Comparison of ENCODE assay signal across 12 mouse cellular contexts in genomic region chr14:31228234-31228633, GRCm38 (mm10). TPM values are rescaled to one million over a fixed set of nuclear protein-coding genes. Genes with fewer than 3 reads are reported as not detected.
DNase-seq lines count a peak whose midpoint lies in the region; ATAC-seq lines count a peak whose summit lies in the region.
"Had no signal": no experiment of that assay in that cellular context is flagged by ENCODE, and none has a peak within 500 bp of the region (broad histone marks: within the 10 kb centered on the region; RNA-seq: fewer than 3 reads in every experiment).

No protein-coding gene starts in this region.

- 79% methylated on average over 6 of the region's 6 CpGs for WGBS in forebrain, embryonic 10.5 days
- 81% methylated on average over 6 of the region's 6 CpGs for WGBS in forebrain, embryonic 15.5 days

- no peak overlapping the region for H3K9ac ChIP-seq in forebrain, embryonic 15.5 days (replicated peaks)
- H3K9ac ChIP-seq: forebrain, postnatal 0 days; lung, embryonic 14.5 days; neural tube, embryonic 15.5 days; stomach, embryonic 15.5 days had no signal

- DNase-seq in forebrain, embryonic 10.5 days (ENCODE audit: extremely low spot score, low spot score): no peak
- peak; percentile 38 to 45 for DNase-seq in spleen, adult 18-20 months
- DNase-seq in spleen, postnatal 4 days (ENCODE audit: low spot score in 2 of 2): no peak
- peak; percentile 48 to 80 for DNase-seq in kidney, postnatal 25 days
- DNase-seq in left cerebral cortex, postnatal 14 days (ENCODE audit: low spot score in 2 of 2): no peak
- no peak for DNase-seq in cerebellum, adult 11-12 months
- DNase-seq: forebrain, postnatal 0 days; lung, embryonic 14.5 days had no signal

- no peak for ATAC-seq in forebrain, embryonic 15.5 days (replicated peaks)
- peak; percentile 32 for ATAC-seq in monocyte, adult 5-6 weeks (replicated peaks; ENCODE audit: insufficient number of reproducible peaks, low FRiP score, low TSS enrichment, poor library complexity, severe bottlenecking)
- ATAC-seq: forebrain, postnatal 0 days had no signal

- no peak overlapping the region for H3K4me3 ChIP-seq in forebrain, embryonic 10.5 days
- H3K4me3 ChIP-seq in forebrain, embryonic 15.5 days: no peak overlapping the region
- H3K4me3 ChIP-seq: neural tube, embryonic 15.5 days; stomach, embryonic 15.5 days had no signal

- no peak overlapping the region for H3K4me2 ChIP-seq in forebrain, embryonic 15.5 days (replicated peaks)
- H3K4me2 ChIP-seq: lung, embryonic 14.5 days; neural tube, embryonic 15.5 days; stomach, embryonic 15.5 days had no signal

- intact Hi-C loops in left cerebral cortex, postnatal 14 days (cut with DNase I): no loop called here

- H3K27ac ChIP-seq in forebrain, embryonic 10.5 days: peak overlapping the region; percentile 6; the same call in 1 of the 2 replicates
- no peak overlapping the region for H3K27ac ChIP-seq in forebrain, embryonic 15.5 days (replicated peaks)
- H3K27ac ChIP-seq: neural tube, embryonic 15.5 days had no signal

- H3K9me3 ChIP-seq in forebrain, embryonic 10.5 days: no peaks in the 10 kb centered on the region
- H3K9me3 ChIP-seq in forebrain, embryonic 15.5 days: no peaks in the 10 kb centered on the region
- H3K9me3 ChIP-seq: neural tube, embryonic 15.5 days; stomach, embryonic 15.5 days had no signal

- no peaks in the 10 kb centered on the region for H3K36me3 ChIP-seq in forebrain, embryonic 10.5 days (replicated peaks)
- no peaks in the 10 kb centered on the region for H3K36me3 ChIP-seq in forebrain, embryonic 15.5 days
- H3K36me3 ChIP-seq: neural tube, embryonic 15.5 days; stomach, embryonic 15.5 days had no signal

- H3K4me1 ChIP-seq in forebrain, embryonic 10.5 days: peaks cover 14% of the 10 kb centered on the region
- H3K4me1 ChIP-seq in forebrain, embryonic 15.5 days: peaks cover 8% of the 10 kb centered on the region

- H3K27me3 ChIP-seq in forebrain, embryonic 10.5 days (ENCODE audit: poor library complexity, severe bottlenecking): no peaks in the 10 kb centered on the region
- H3K27me3 ChIP-seq in forebrain, embryonic 15.5 days: no peaks in the 10 kb centered on the region
- H3K27me3 ChIP-seq: neural tube, embryonic 15.5 days; stomach, embryonic 15.5 days had no signal

RNA-seq across cellular contexts. Expression of gene Sema3g, which starts 10.6 kb away (rescaled TPM):
- polyA plus RNA-seq in forebrain, embryonic 10.5 days (2016; fragmentation: Nextera tagmentation; extraction: Ambion mirVana): 0.61 and 0.66 TPM in 2 replicates
- 0.53 and 0.61 TPM in 2 replicates for polyA plus RNA-seq in forebrain, embryonic 15.5 days (2015; fragmentation: Nextera tagmentation; extraction: Ambion mirVana)
- not detected in 3 replicates for total RNA-seq in monocyte, adult 5-6 weeks (2017)
- total RNA-seq in left cerebral cortex, postnatal 14 days (2021): 1 to 10 TPM; 4.8 to 5.8 TPM

RNA-seq across cellular contexts. Expression of gene Nisch, which starts 11.5 kb away (rescaled TPM):
- 401 and 402 TPM in 2 replicates for polyA plus RNA-seq in forebrain, embryonic 10.5 days (2016; fragmentation: Nextera tagmentation; extraction: Ambion mirVana)
- 339 and 356 TPM in 2 replicates for polyA plus RNA-seq in forebrain, embryonic 15.5 days (2015; fragmentation: Nextera tagmentation; extraction: Ambion mirVana)
- total RNA-seq in monocyte, adult 5-6 weeks (2017): 88.8 to 157 TPM (median 111 TPM) in 3 replicates
- total RNA-seq in left cerebral cortex, postnatal 14 days (2021): 100 to 1,000 TPM; 393 to 408 TPM

RNA-seq across cellular contexts. Expression of gene Tnnc1, which starts 20.1 kb away (rescaled TPM):
- 0.67 and 0.84 TPM in 2 replicates for polyA plus RNA-seq in forebrain, embryonic 10.5 days (2016; fragmentation: Nextera tagmentation; extraction: Ambion mirVana)
- 1.7 and 2.2 TPM in 2 replicates for polyA plus RNA-seq in forebrain, embryonic 15.5 days (2015; fragmentation: Nextera tagmentation; extraction: Ambion mirVana)
- total RNA-seq in monocyte, adult 5-6 weeks (2017): not detected in 3 replicates
- total RNA-seq in left cerebral cortex, postnatal 14 days (2021): 10 to 100 TPM; 25.5 to 36.3 TPM

RNA-seq across cellular contexts. Expression of gene Phf7, which starts 22.9 kb away (rescaled TPM):
- polyA plus RNA-seq in forebrain, embryonic 10.5 days (2016; fragmentation: Nextera tagmentation; extraction: Ambion mirVana): 14.0 and 16.4 TPM in 2 replicates
- polyA plus RNA-seq in forebrain, embryonic 15.5 days (2015; fragmentation: Nextera tagmentation; extraction: Ambion mirVana): 11.9 and 13.1 TPM in 2 replicates
- 13.2 to 19.6 TPM (median 14.0 TPM) in 3 replicates for total RNA-seq in monocyte, adult 5-6 weeks (2017)
- 1 to 10 TPM; 3.5 to 4.2 TPM for total RNA-seq in left cerebral cortex, postnatal 14 days (2021)

RNA-seq across cellular contexts. Expression of gene Bap1, which starts 23.0 kb away (rescaled TPM):
- polyA plus RNA-seq in forebrain, embryonic 10.5 days (2016; fragmentation: Nextera tagmentation; extraction: Ambion mirVana): 146 and 151 TPM in 2 replicates
- 132 and 136 TPM in 2 replicates for polyA plus RNA-seq in forebrain, embryonic 15.5 days (2015; fragmentation: Nextera tagmentation; extraction: Ambion mirVana)
- total RNA-seq in monocyte, adult 5-6 weeks (2017): 40.4 to 69.5 TPM (median 59.6 TPM) in 3 replicates
- total RNA-seq in left cerebral cortex, postnatal 14 days (2021): 100 to 1,000 TPM; 132 to 133 TPM

Comparison
In these comparisons a context has a peak if more than half of its experiments do, and no peak if none do; other contexts are left out.
1. DNase-seq: peak in spleen, adult 18-20 months (2 of 2) and kidney, postnatal 25 days (2 of 2); none in forebrain, embryonic 10.5 days (single experiment), spleen, postnatal 4 days (0 of 2), left cerebral cortex, postnatal 14 days (0 of 2) and cerebellum, adult 11-12 months (single experiment).
2. RNA of gene Tnnc1, which starts 20.1 kb away (total RNA-seq): 25.5 to 36.3 TPM in left cerebral cortex, postnatal 14 days; not detected in monocyte, adult 5-6 weeks; every median in the first group is over 10 times any median in the second.